Mouse (Mus musculus) neural tube, embryonic 13.5 days (tissue): Measurements from ENCODE around the gene Trmo. TPM values are rescaled to one million over a fixed set of nuclear protein-coding genes. Genes with fewer than 3 reads are reported as not detected.

Source experiments
- polyA plus RNA-seq: library from polyadenylated mRNA; unstranded; fragments of >200 nt; fragmentation: Nextera tagmentation; extraction: Ambion mirVana; gene quantifications from 2 replicates; pipeline ENCODE4 v1.2.1, GENCODE M21; 2015

Trmo gene
- polyA plus RNA-seq, 1 experiment from 2014 or later: 8.2 TPM

Other genes starting within 250 kb of the Trmo start
- 32.0 and 32.8 TPM in 2 replicates for gene Xpa, start 193.1 kb downstream of the Trmo start, polyA plus RNA-seq
- not detected in 2 replicates for gene Foxe1, start 45.8 kb downstream of the Trmo start, polyA plus RNA-seq
- gene Hemgn, start 24.1 kb upstream of the Trmo start, polyA plus RNA-seq: 0.37 and 0.60 TPM in 2 replicates
- gene Anp32b, start 61.5 kb upstream of the Trmo start, polyA plus RNA-seq: 89.8 and 95.5 TPM in 2 replicates
- gene Nans, start 99.8 kb upstream of the Trmo start, polyA plus RNA-seq: 70.4 and 72.2 TPM in 2 replicates
- gene Trim14, start 146.7 kb upstream of the Trmo start, polyA plus RNA-seq: 0.95 and 2.1 TPM in 2 replicates
- gene Coro2a, start 212.8 kb upstream of the Trmo start, polyA plus RNA-seq: 11.8 and 14.4 TPM in 2 replicates